Mouse (Mus musculus) myocyte (in vitro differentiated cells): Measurements from ENCODE around the gene Ms4a18. TPM values are rescaled to one million over a fixed set of nuclear protein-coding genes. Genes with fewer than 3 reads are reported as not detected.

Source experiments
- H3K27me3 ChIP-seq: one replicate; pipeline ENCODE4 v1.6.1; 2011; ENCODE audit not compliant: control insufficient read depth, insufficient read depth, insufficient read length
- H3K36me3 ChIP-seq: one replicate; pipeline ENCODE4 v1.6.1; 2011; ENCODE audit not compliant: control insufficient read depth, insufficient read depth
- H3K4me2 ChIP-seq: one replicate; pipeline ENCODE4 v1.6.1; 2011; ENCODE audit warnings: low read depth, control low read depth
- H3K4me3 ChIP-seq: one replicate; pipeline ENCODE4 v1.5.1; 2011; ENCODE audit warnings: mild to moderate bottlenecking, control low read depth, moderate library complexity
- H3K79me2 ChIP-seq: one replicate; pipeline ENCODE4 v1.6.1; 2011; ENCODE audit not compliant: control insufficient read depth, insufficient read depth
- H3ac ChIP-seq: one replicate; pipeline ENCODE4 v1.6.1; 2011; ENCODE audit not compliant: control insufficient read depth, insufficient read length
- CEBPB ChIP-seq: IDR thresholded peaks from 2 replicates; pipeline ENCODE4 v1.6.1; 2011; ENCODE audit warnings: mild to moderate bottlenecking, moderate library complexity; ENCODE audit not compliant: poor library complexity, insufficient read depth, severe bottlenecking
- E2F4 ChIP-seq: IDR thresholded peaks from one replicate; pipeline ENCODE4 v1.6.1; 2011; ENCODE audit warnings: mild to moderate bottlenecking, control low read depth, moderate library complexity; ENCODE audit not compliant: insufficient read depth
- MAX ChIP-seq: IDR thresholded peaks from one replicate; pipeline ENCODE4 v1.6.1; 2011; ENCODE audit warnings: low read depth, mild to moderate bottlenecking, control low read depth
- MYOD1 ChIP-seq, 3 experiments: IDR thresholded peaks; one replicate each; pipeline ENCODE4 v1.6.1; 2011; ENCODE audit warnings: control low read depth in 2 of 3, low read depth in 2 of 3, mild to moderate bottlenecking in 2 of 3, moderate library complexity in 1 of 3; ENCODE audit not compliant: insufficient read length in 2 of 3, control insufficient read depth in 1 of 3
- MYOG ChIP-seq, 3 experiments: IDR thresholded peaks; one replicate each; pipeline ENCODE4 v1.6.1; 2011; ENCODE audit warnings: control low read depth in 2 of 3, low read depth in 2 of 3, mild to moderate bottlenecking in 2 of 3; ENCODE audit not compliant: insufficient read length in 2 of 3, control insufficient read depth in 1 of 3, insufficient read depth in 1 of 3
- POLR2A ChIP-seq: IDR thresholded peaks from one replicate; pipeline ENCODE4 v1.6.1; 2011; ENCODE audit warnings: low read depth, mild to moderate bottlenecking, control low read depth, moderate library complexity; ENCODE audit not compliant: insufficient read length
- POLR2AphosphoS2 ChIP-seq: IDR thresholded peaks from one replicate; pipeline ENCODE4 v1.6.1; 2011; ENCODE audit warnings: low read depth, control low read depth; ENCODE audit not compliant: insufficient read length
- REST ChIP-seq: IDR thresholded peaks from one replicate; pipeline ENCODE4 v1.6.1; 2011; ENCODE audit warnings: mild to moderate bottlenecking, control low read depth, moderate library complexity; ENCODE audit not compliant: insufficient read depth, insufficient read length
- SRF ChIP-seq: IDR thresholded peaks from one replicate; pipeline ENCODE4 v1.6.1; 2011; ENCODE audit warnings: low read depth; ENCODE audit not compliant: control insufficient read depth, insufficient read length
- TCF12 ChIP-seq: IDR thresholded peaks from one replicate; pipeline ENCODE4 v1.6.1; 2011; ENCODE audit warnings: mild to moderate bottlenecking, control low read depth; ENCODE audit not compliant: poor library complexity, insufficient read depth, severe bottlenecking
- TCF3 ChIP-seq: IDR thresholded peaks from one replicate; pipeline ENCODE4 v1.6.1; 2011; ENCODE audit warnings: low read depth, control low read depth; ENCODE audit not compliant: insufficient read length
- USF1 ChIP-seq: IDR thresholded peaks from one replicate; pipeline ENCODE4 v1.6.1; 2011; ENCODE audit warnings: low read depth, mild to moderate bottlenecking, control low read depth, moderate library complexity
- polyA plus RNA-seq: library from polyadenylated mRNA; unstranded; fragments of >200 nt; fragmentation: generic; extraction: Trizol; gene quantifications from one replicate; pipeline ENCODE4 v1.2.1, GENCODE M21; 2012; ENCODE audit warnings: missing spikeins

Gene Ms4a18
- polyA plus RNA-seq, 1 experiment, result 0.04 TPM

GRCm38 (mm10) chr19:10972660-10973059, 45.2 kb downstream of the Ms4a18 start:
- Histone ChIP-seq H3K79me2 (no peaks in the 10 kb centered on the region), H3ac (no peak overlapping the region), H3K36me3 (no peaks in the 10 kb centered on the region), H3K27me3 (peaks cover 8% of the 10 kb centered on the region), H3K4me3 (no peak overlapping the region), H3K4me2 (no peak overlapping the region)
- TF ChIP-seq MYOD1 (IDR thresholded peaks at IDR 0.05; ENCODE audit: control insufficient read depth in 1 of 3, insufficient read length in 2 of 3, low read depth in 2 of 3) (no peak), TCF12 (no peak), POLR2A (no peak), USF1 (no peak), MAX (no peak), SRF (no peak), MYOG (IDR thresholded peaks at IDR 0.05; ENCODE audit: control insufficient read depth in 1 of 3, insufficient read depth in 1 of 3, insufficient read length in 2 of 3, low read depth in 2 of 3) (no peak), CEBPB (no peak), POLR2AphosphoS2 (no peak), E2F4 (no peak), REST (no peak), TCF3 (no peak)

GRCm38 (mm10) chr19:10970457-10970856, 47.4 kb downstream of the Ms4a18 start:
- Histone ChIP-seq H3K36me3 (no peaks in the 10 kb centered on the region), H3K4me2 (no peak overlapping the region), H3K79me2 (no peaks in the 10 kb centered on the region), H3ac (no peak overlapping the region), H3K27me3 (peaks cover 29% of the 10 kb centered on the region), H3K4me3 (no peak overlapping the region)
- TF ChIP-seq TCF12 (no peak), E2F4 (no peak), POLR2AphosphoS2 (no peak), MYOG (IDR thresholded peaks at IDR 0.05; ENCODE audit: control insufficient read depth in 1 of 3, insufficient read depth in 1 of 3, insufficient read length in 2 of 3, low read depth in 2 of 3) (no peak), MAX (no peak), CEBPB (no peak), POLR2A (no peak), MYOD1 (IDR thresholded peaks at IDR 0.05; ENCODE audit: control insufficient read depth in 1 of 3, insufficient read length in 2 of 3, low read depth in 2 of 3) (no peak), USF1 (no peak), TCF3 (no peak), REST (no peak), SRF (no peak)

GRCm38 (mm10) chr19:10968578-10968977, 49.3 kb downstream of the Ms4a18 start:
- no peaks in the 10 kb centered on the region for H3K36me3 ChIP-seq
- no peak overlapping the region for H3K4me2 ChIP-seq
- peaks cover 45% of the 10 kb centered on the region for H3K27me3 ChIP-seq
- TF ChIP-seq USF1 (no peak), E2F4 (no peak), SRF (no peak), MYOD1 (IDR thresholded peaks at IDR 0.05; ENCODE audit: control insufficient read depth in 1 of 3, insufficient read length in 2 of 3, low read depth in 2 of 3) (no peak), TCF12 (no peak), MYOG (IDR thresholded peaks at IDR 0.05; ENCODE audit: control insufficient read depth in 1 of 3, insufficient read depth in 1 of 3, insufficient read length in 2 of 3, low read depth in 2 of 3) (no peak), TCF3 (no peak), POLR2AphosphoS2 (no peak), REST (no peak), POLR2A (no peak), MAX (no peak), CEBPB (no peak)
- no peaks in the 10 kb centered on the region for H3K79me2 ChIP-seq
- no peak overlapping the region for H3ac ChIP-seq
- no peak overlapping the region for H3K4me3 ChIP-seq

- no peak overlapping the region for H3K4me2 ChIP-seq
- TF ChIP-seq CEBPB, result no peak
- no peak for TF ChIP-seq TCF3
- no peak for TF ChIP-seq MYOD1 (IDR thresholded peaks at IDR 0.05; ENCODE audit: control insufficient read depth in 1 of 3, insufficient read length in 2 of 3, low read depth in 2 of 3)
- no peak for TF ChIP-seq POLR2A
- TF ChIP-seq POLR2AphosphoS2, result no peak
- TF ChIP-seq REST, result no peak
- no peak for TF ChIP-seq E2F4
- TF ChIP-seq TCF12, result no peak
- TF ChIP-seq SRF, result no peak
- no peak for TF ChIP-seq USF1
- TF ChIP-seq MYOG (IDR thresholded peaks at IDR 0.05; ENCODE audit: control insufficient read depth in 1 of 3, insufficient read depth in 1 of 3, insufficient read length in 2 of 3, low read depth in 2 of 3), result no peak
- no peak for TF ChIP-seq MAX
- peaks cover 66% of the 10 kb centered on the region for H3K27me3 ChIP-seq
- H3K36me3 ChIP-seq, result no peaks in the 10 kb centered on the region
- no peaks in the 10 kb centered on the region for H3K79me2 ChIP-seq
- H3K4me3 ChIP-seq, result no peak overlapping the region
- H3ac ChIP-seq, result no peak overlapping the region
Observed at GRCm38 (mm10) chr19:10965721-10966120, 52.1 kb downstream of the Ms4a18 start.
